Mouse (Mus musculus) neural tube, embryonic 14.5 days (tissue): ENCODE results near the gene BC048562. TPM values are rescaled to one million over a fixed set of nuclear protein-coding genes. Genes with fewer than 3 reads are reported as not detected.
A peak's percentile ranks its signal among the peaks of the same experiment; 100 is the strongest.

ENCODE experiments used
- ATAC-seq: fragments of 200-750 bp; cut with Nextera tagmentation; 2 replicates; pipeline ENCODE4 v1.8.0; 2017; ENCODE audit warnings: low read depth, mild to moderate bottlenecking, moderate TSS enrichment, moderate library complexity
- H3K27ac ChIP-seq: fragments of 300-500 bp; sonication (generic); 2 replicates; pipeline ENCODE4 v1.5.1; 2014; ENCODE audit warnings: low read depth, mild to moderate bottlenecking, control low read depth, low read length, moderate library complexity, mixed read lengths
- H3K27me3 ChIP-seq: fragments of 300-500 bp; sonication (generic); 2 replicates; pipeline ENCODE4 v1.6.1; 2014; ENCODE audit warnings: low read length; ENCODE audit not compliant: control insufficient read depth, insufficient read depth
- H3K36me3 ChIP-seq: fragments of 300-500 bp; sonication (generic); 2 replicates; pipeline ENCODE4 v1.6.1; 2014; ENCODE audit warnings: low read length, mixed read lengths; ENCODE audit not compliant: control insufficient read depth, insufficient read depth
- H3K4me1 ChIP-seq: fragments of 300-500 bp; sonication (generic); 2 replicates; pipeline ENCODE4 v1.6.1; 2014; ENCODE audit warnings: low read length; ENCODE audit not compliant: control insufficient read depth, insufficient read depth
- H3K4me2 ChIP-seq: fragments of 300-500 bp; sonication (generic); 2 replicates; pipeline ENCODE4 v1.6.1; 2014; ENCODE audit warnings: mild to moderate bottlenecking, low read depth, low read length, control low read depth
- H3K4me3 ChIP-seq: fragments of 300-500 bp; sonication (generic); 2 replicates; pipeline ENCODE4 v1.5.1; 2014; ENCODE audit warnings: low read depth, low read length, control low read depth, mixed read lengths
- H3K9ac ChIP-seq: fragments of 300-500 bp; sonication (generic); replicated peaks from 2 replicates; pipeline ENCODE4 v1.6.1; 2014; ENCODE audit warnings: low read depth, mild to moderate bottlenecking, control low read depth, low read length, mixed read lengths
- H3K9me3 ChIP-seq: fragments of 300-500 bp; sonication (generic); 2 replicates; pipeline ENCODE4 v1.6.1; 2016; ENCODE audit warnings: low read length; ENCODE audit not compliant: control insufficient read depth
- WGBS: fragments of 180-500 bp; shearing (Covaris S2); extraction: QIAGEN DNeasy Blood & Tissue Kit; methylation state at CpG from one replicate; pipeline ENCODE4 v1.1.7; 2014; 5-methylcytosine and 5-hydroxymethylcytosine counted together
- polyA plus RNA-seq: library from polyadenylated mRNA; unstranded; fragments of >200 nt; fragmentation: Nextera tagmentation; extraction: Ambion mirVana; gene quantifications from 2 replicates; pipeline ENCODE4 v1.2.1, GENCODE M21; 2014

Gene BC048562
- polyA plus RNA-seq, 1 experiment from 2014 or later, result not detected

GRCm38 (mm10) chr9:108462192-108462591 is 25.9 kb downstream of the BC048562 start:
- no peaks in the 10 kb centered on the region for H3K9me3 ChIP-seq
- ATAC-seq, result no peak
- peaks cover 10% of the 10 kb centered on the region for H3K4me1 ChIP-seq
- no peaks in the 10 kb centered on the region for H3K27me3 ChIP-seq
- no peak overlapping the region for H3K4me2 ChIP-seq
- H3K36me3 ChIP-seq, result peaks cover 10% of the 10 kb centered on the region
- H3K27ac ChIP-seq, result no peak overlapping the region
- 96% methylated on average over 10 of the region's 10 CpGs for WGBS
- no peak overlapping the region for H3K4me3 ChIP-seq
- H3K9ac ChIP-seq, result no peak overlapping the region

- Histone ChIP-seq H3K27ac (no peak overlapping the region), H3K27me3 (no peaks in the 10 kb centered on the region), H3K4me1 (peaks cover 10% of the 10 kb centered on the region), H3K36me3 (peaks cover 10% of the 10 kb centered on the region), H3K9me3 (no peaks in the 10 kb centered on the region), H3K4me3 (no peak overlapping the region), H3K4me2 (no peak overlapping the region), H3K9ac (no peak overlapping the region)
- 97% methylated on average over 9 of the region's 9 CpGs for WGBS
- no peak for ATAC-seq
These were observed 27.4 kb downstream of the BC048562 start for GRCm38 (mm10) chr9:108463713-108464112.

- WGBS, result 93% methylated on average over 2 of the region's 2 CpGs
- Histone ChIP-seq H3K36me3 (peaks cover 10% of the 10 kb centered on the region), H3K9ac (no peak overlapping the region), H3K9me3 (no peaks in the 10 kb centered on the region), H3K4me3 (no peak overlapping the region), H3K4me1 (peaks cover 8% of the 10 kb centered on the region), H3K27ac (no peak overlapping the region), H3K4me2 (no peak overlapping the region), H3K27me3 (no peaks in the 10 kb centered on the region)
- ATAC-seq, result no peak
These were observed 29.9 kb downstream of the BC048562 start for GRCm38 (mm10) chr9:108466219-108466618.

- WGBS, result 84% methylated on average over 5 of the region's 5 CpGs
- no peaks in the 10 kb centered on the region for H3K9me3 ChIP-seq
- no peaks in the 10 kb centered on the region for H3K27me3 ChIP-seq
- no peaks in the 10 kb centered on the region; the same call in 1 of the 2 replicates for H3K36me3 ChIP-seq
- H3K4me3 ChIP-seq, result no peak overlapping the region
- no peak overlapping the region for H3K4me2 ChIP-seq
- H3K4me1 ChIP-seq, result no peaks in the 10 kb centered on the region
- no peak overlapping the region for H3K9ac ChIP-seq
- ATAC-seq, result no peak
- no peak overlapping the region for H3K27ac ChIP-seq
These were observed 33.1 kb downstream of the BC048562 start for GRCm38 (mm10) chr9:108469430-108469829.

GRCm38 (mm10) chr9:108469845-108470244 is 33.6 kb downstream of the BC048562 start:
- WGBS, result 78% methylated on average over 4 of the region's 4 CpGs
- H3K9ac ChIP-seq, result no peak overlapping the region
- H3K27me3 ChIP-seq, result no peaks in the 10 kb centered on the region
- H3K4me3 ChIP-seq, result no peak overlapping the region
- no peaks in the 10 kb centered on the region for H3K4me1 ChIP-seq
- H3K27ac ChIP-seq, result no peak overlapping the region
- ATAC-seq, result no peak
- no peak overlapping the region for H3K4me2 ChIP-seq
- H3K9me3 ChIP-seq, result no peaks in the 10 kb centered on the region
- H3K36me3 ChIP-seq, result no peaks in the 10 kb centered on the region; the same call in 1 of the 2 replicates

GRCm38 (mm10) chr9:108474528-108474927 is 38.2 kb downstream of the BC048562 start:
- peaks cover 6% of the 10 kb centered on the region for H3K4me1 ChIP-seq
- H3K36me3 ChIP-seq, result no peaks in the 10 kb centered on the region
- H3K9ac ChIP-seq, result no peak overlapping the region
- H3K4me3 ChIP-seq, result no peak overlapping the region
- no peaks in the 10 kb centered on the region for H3K27me3 ChIP-seq
- 75% methylated on average over 1 of the region's 1 CpGs for WGBS
- ATAC-seq, result no peak
- no peak overlapping the region for H3K27ac ChIP-seq
- H3K4me2 ChIP-seq, result no peak overlapping the region
- no peaks in the 10 kb centered on the region for H3K9me3 ChIP-seq

GRCm38 (mm10) chr9:108478638-108479156 is 42.4 kb downstream of the BC048562 start:
- peak overlapping the region; percentile 32; the same call in 1 of the 2 replicates for H3K9ac ChIP-seq
- H3K27ac ChIP-seq, result peak overlapping the region; percentile 34
- peak overlapping the region; percentile 28 for H3K4me3 ChIP-seq
- no peaks in the 10 kb centered on the region for H3K36me3 ChIP-seq
- H3K4me1 ChIP-seq, result peaks cover 6% of the 10 kb centered on the region
- H3K4me2 ChIP-seq, result peak overlapping the region; percentile 43
- under 1% methylated on average over 20 of the region's 20 CpGs for WGBS
- peak; percentile 70 for ATAC-seq
- no peaks in the 10 kb centered on the region for H3K27me3 ChIP-seq
- no peaks in the 10 kb centered on the region for H3K9me3 ChIP-seq

- Histone ChIP-seq H3K36me3 (no peaks in the 10 kb centered on the region), H3K27me3 (no peaks in the 10 kb centered on the region), H3K9ac (peak overlapping the region; percentile 32; the same call in 1 of the 2 replicates), H3K9me3 (no peaks in the 10 kb centered on the region), H3K4me1 (peaks cover 6% of the 10 kb centered on the region), H3K27ac (peak overlapping the region; percentile 5; the same call in 1 of the 2 replicates), H3K4me2 (peak overlapping the region; percentile 43; the same call in 1 of the 2 replicates), H3K4me3 (no peak overlapping the region; the same call in 1 of the 2 replicates)
- WGBS, result 33% methylated on average over 11 of the region's 11 CpGs
- no peak for ATAC-seq
These were observed 43.0 kb downstream of the BC048562 start for GRCm38 (mm10) chr9:108479241-108479640.

GRCm38 (mm10) chr9:108479721-108480351 is 43.6 kb downstream of the BC048562 start, which contains the start of gene Lamb2:
TSS of gene Lamb2 (plus strand) at chr9:108479736.
- H3K27ac ChIP-seq, result peak within 1 kb of the TSS; percentile 34

More at GRCm38 (mm10) chr9:108479721-108480351, 43.6 kb downstream of the BC048562 start, which contains the start of gene Lamb2:
- H3K4me2 ChIP-seq, result peak within 1 kb of the TSS; percentile 43
- peak; percentile 47; the same call in 1 of the 2 replicates for ATAC-seq
- WGBS, result 12% methylated on average over 10 of the region's 10 CpGs
- H3K4me3 ChIP-seq, result peak within 1 kb of the TSS; percentile 28
- H3K9ac ChIP-seq, result peak within 1 kb of the TSS; percentile 32; the same call in 1 of the 2 replicates
- H3K36me3 ChIP-seq, result no peaks in the 10 kb centered on the region
- no peaks in the 10 kb centered on the region for H3K9me3 ChIP-seq
- H3K27me3 ChIP-seq, result no peaks in the 10 kb centered on the region
- peaks cover 6% of the 10 kb centered on the region for H3K4me1 ChIP-seq
